Mouse (Mus musculus) limb, embryonic 12.5 days (tissue): ENCODE results near the gene Fbf1. TPM values are rescaled to one million over a fixed set of nuclear protein-coding genes. Genes with fewer than 3 reads are reported as not detected.
A peak's percentile ranks its signal among the peaks of the same experiment; 100 is the strongest.

Source experiments
- ATAC-seq: fragments of 200-750 bp; cut with Nextera tagmentation; 2 replicates; pipeline ENCODE4 v1.8.0; 2017; ENCODE audit warnings: low read depth, moderate TSS enrichment; ENCODE audit not compliant: insufficient number of reproducible peaks, insufficient read depth, low FRiP score, low TSS enrichment
- H3K27ac ChIP-seq: fragments of 300-500 bp; sonication (generic); 2 replicates; pipeline ENCODE4 v1.5.1; 2016; ENCODE audit warnings: mild to moderate bottlenecking, moderate library complexity
- H3K27me3 ChIP-seq: fragments of 300-500 bp; sonication (generic); 2 replicates; pipeline ENCODE4 v1.6.1; 2016; ENCODE audit warnings: mild to moderate bottlenecking, moderate library complexity
- H3K36me3 ChIP-seq: fragments of 300-500 bp; sonication (generic); 2 replicates; pipeline ENCODE4 v1.6.1; 2016; ENCODE audit warnings: mild to moderate bottlenecking, moderate library complexity
- H3K4me1 ChIP-seq: fragments of 300-500 bp; sonication (generic); replicated peaks from 2 replicates; pipeline ENCODE4 v1.6.1; 2016
- H3K4me2 ChIP-seq: fragments of 300-500 bp; sonication (generic); 2 replicates; pipeline ENCODE4 v1.6.1; 2016; ENCODE audit warnings: mild to moderate bottlenecking, moderate library complexity
- H3K4me3 ChIP-seq: fragments of 300-500 bp; sonication (generic); replicated peaks from 2 replicates; pipeline ENCODE4 v1.5.1; 2016; ENCODE audit warnings: mild to moderate bottlenecking
- H3K9ac ChIP-seq: fragments of 300-500 bp; sonication (generic); replicated peaks from 2 replicates; pipeline ENCODE4 v1.6.1; 2016; ENCODE audit warnings: mild to moderate bottlenecking, moderate library complexity
- H3K9me3 ChIP-seq: fragments of 300-500 bp; sonication (generic); 2 replicates; pipeline ENCODE4 v1.6.1; 2016; ENCODE audit warnings: mild to moderate bottlenecking, moderate library complexity
- WGBS: fragments of 180-500 bp; shearing (Covaris S2); methylation state at CpG from one replicate; pipeline ENCODE4 v1.1.7; 2016; 5-methylcytosine and 5-hydroxymethylcytosine counted together
- polyA plus RNA-seq: library from polyadenylated mRNA; unstranded; fragments of >200 nt; fragmentation: Nextera tagmentation; extraction: Ambion mirVana; gene quantifications from 2 replicates; pipeline ENCODE4 v1.2.1, GENCODE M21; 2016

The Fbf1 gene
- polyA plus RNA-seq, 1 experiment from 2014 or later = 54.0 TPM

GRCm38 (mm10) chr11:116149341-116149740, 18.6 kb downstream of the Fbf1 start:
- H3K27me3 ChIP-seq = no peaks in the 10 kb centered on the region
- H3K27ac ChIP-seq = no peak overlapping the region
- no peaks in the 10 kb centered on the region for H3K9me3 ChIP-seq
- H3K4me1 ChIP-seq = no peaks in the 10 kb centered on the region
- H3K4me3 ChIP-seq = no peak overlapping the region
- no peak overlapping the region for H3K4me2 ChIP-seq
- H3K9ac ChIP-seq = no peak overlapping the region
- peaks cover 100% of the 10 kb centered on the region for H3K36me3 ChIP-seq
- ATAC-seq = no peak
- WGBS = 79% methylated on average over 6 of the region's 6 CpGs

DNA sequence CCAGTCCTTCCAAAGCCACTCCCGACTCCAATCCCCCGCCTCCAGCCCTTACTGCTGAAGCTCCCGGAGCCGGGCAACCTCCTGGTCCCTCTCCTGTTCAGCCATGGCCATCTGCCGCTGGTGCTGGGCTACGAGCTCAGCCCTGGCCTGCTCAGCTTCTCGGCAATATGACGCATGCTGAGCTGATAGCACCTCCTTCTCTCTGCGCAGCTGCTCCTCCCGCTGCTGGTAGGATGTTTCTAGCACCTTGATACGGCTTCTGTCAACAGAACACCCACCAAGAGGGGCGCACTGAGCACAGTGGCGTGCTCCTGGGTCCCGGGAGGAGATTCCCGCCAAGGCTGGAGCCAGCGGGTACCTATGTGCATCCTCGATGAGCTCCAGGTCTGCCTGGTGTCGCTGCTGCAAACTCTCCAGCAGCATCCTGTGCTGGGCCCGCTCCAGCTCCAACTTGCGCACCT, 19.2 kb downstream of the Fbf1 start:
- Histone ChIP-seq H3K4me3 (no peak overlapping the region), H3K9ac (no peak overlapping the region), H3K4me2 (no peak overlapping the region), H3K4me1 (no peaks in the 10 kb centered on the region), H3K27me3 (no peaks in the 10 kb centered on the region), H3K9me3 (no peaks in the 10 kb centered on the region), H3K27ac (no peak overlapping the region), H3K36me3 (peaks cover 100% of the 10 kb centered on the region)
- WGBS = 54% methylated on average over 20 of the region's 20 CpGs
- ATAC-seq = no peak

DNA sequence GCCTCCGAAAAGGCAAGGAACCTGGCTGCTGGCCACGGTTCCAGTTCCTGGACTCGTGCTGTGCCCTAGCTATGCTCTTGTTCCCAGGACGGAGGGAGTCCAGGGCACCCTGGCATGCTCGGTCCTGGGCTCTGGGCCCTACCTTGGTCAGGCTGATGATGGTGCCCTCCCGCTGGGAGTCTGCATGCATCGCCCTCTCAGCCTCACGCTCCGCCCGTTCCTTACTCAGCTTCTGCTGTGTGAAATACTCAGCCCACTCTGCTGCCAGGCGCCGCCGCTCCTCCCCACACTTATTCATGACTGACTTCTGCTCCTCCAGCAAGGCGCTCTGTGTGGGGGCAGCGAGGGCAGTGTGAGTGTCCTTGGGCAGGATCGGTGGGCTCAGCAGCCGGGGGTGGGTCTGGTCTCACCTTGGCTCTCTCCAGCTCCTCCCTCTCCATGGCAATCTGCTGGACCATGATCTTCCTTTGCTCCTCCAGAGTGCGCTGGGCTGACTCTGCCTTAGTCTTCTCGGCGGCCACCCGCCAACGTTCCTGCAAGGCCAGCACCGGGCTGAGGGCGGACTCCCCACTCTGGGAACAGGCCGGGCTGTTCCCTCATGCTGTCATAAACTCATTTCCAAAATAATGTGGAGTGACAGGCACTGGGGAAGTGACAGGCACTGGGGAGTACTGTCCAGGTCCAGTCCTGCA, 21.5 kb downstream of the Fbf1 start:
- Histone ChIP-seq H3K9ac (no peak overlapping the region), H3K27me3 (no peaks in the 10 kb centered on the region), H3K27ac (no peak overlapping the region), H3K36me3 (peaks cover 100% of the 10 kb centered on the region), H3K4me3 (no peak overlapping the region), H3K9me3 (no peaks in the 10 kb centered on the region), H3K4me1 (no peaks in the 10 kb centered on the region), H3K4me2 (no peak overlapping the region)
- no peak for ATAC-seq
- 77% methylated on average over 25 of the region's 25 CpGs for WGBS

- Histone ChIP-seq H3K9ac (no peak overlapping the region), H3K36me3 (peaks cover 93% of the 10 kb centered on the region), H3K4me2 (no peak overlapping the region), H3K4me1 (no peaks in the 10 kb centered on the region), H3K9me3 (no peaks in the 10 kb centered on the region), H3K27ac (0 out of 2 replicates have a peak overlapping the region, but pooled peaks have one; percentile 4), H3K4me3 (no peak overlapping the region), H3K27me3 (no peaks in the 10 kb centered on the region)
- 63% methylated on average over 18 of the region's 18 CpGs for WGBS
- no peak for ATAC-seq
These were observed 22.3 kb downstream of the Fbf1 start for GRCm38 (mm10) chr11:116145481-116146293.

- H3K36me3 ChIP-seq = peaks cover 71% of the 10 kb centered on the region
- H3K9me3 ChIP-seq = no peaks in the 10 kb centered on the region
- no peaks in the 10 kb centered on the region for H3K27me3 ChIP-seq
- WGBS = 85% methylated on average over 3 of the region's 3 CpGs
- H3K4me1 ChIP-seq = no peaks in the 10 kb centered on the region; the same call in 1 of the 2 replicates
- no peak overlapping the region for H3K9ac ChIP-seq
- no peak overlapping the region for H3K27ac ChIP-seq
- no peak overlapping the region for H3K4me2 ChIP-seq
- H3K4me3 ChIP-seq = no peak overlapping the region
- no peak for ATAC-seq
These were observed 24.5 kb downstream of the Fbf1 start for GRCm38 (mm10) chr11:116143468-116143867.

DNA sequence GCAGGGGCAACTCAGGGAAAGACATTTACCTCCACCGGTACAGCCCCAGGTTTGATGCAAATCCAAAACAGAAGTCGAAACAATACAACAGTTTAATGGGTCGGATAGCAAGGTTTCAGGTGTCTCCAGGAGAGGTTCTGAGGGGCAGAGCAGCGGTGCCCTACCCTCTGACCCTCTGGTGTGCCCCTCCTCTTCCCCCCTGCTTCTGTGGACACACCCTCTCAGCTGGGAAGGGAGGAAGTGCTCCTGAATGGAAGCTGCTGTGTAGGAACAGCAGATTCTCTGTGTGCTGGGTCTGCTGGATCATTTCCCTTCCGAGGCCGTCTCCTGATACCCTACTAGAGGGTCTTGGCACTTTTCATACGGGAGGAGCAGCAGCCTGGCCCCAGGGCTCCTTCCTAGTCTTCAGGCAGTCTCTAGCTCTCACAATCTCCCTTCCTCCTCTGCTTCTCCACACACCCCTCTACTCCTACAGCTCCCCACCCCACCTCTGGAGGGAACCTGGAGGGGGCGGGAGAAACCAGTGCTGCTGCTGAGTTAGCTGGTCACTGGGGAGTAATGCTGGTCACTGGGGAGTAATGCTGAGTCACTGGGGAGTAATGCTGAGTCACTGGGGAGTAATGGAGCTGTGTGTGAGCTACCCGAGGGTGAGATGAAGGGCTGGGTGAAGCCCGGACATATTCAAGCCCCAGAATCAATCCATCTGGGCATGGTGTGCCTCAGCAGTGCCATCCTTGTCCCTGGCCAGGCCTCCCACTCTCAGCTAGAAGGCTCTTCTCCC, 25.6 kb downstream of the Fbf1 start:
- WGBS = 70% methylated on average over 10 of the region's 10 CpGs

GRCm38 (mm10) chr11:116138468-116139138, 29.4 kb downstream of the Fbf1 start, which contains the start of gene Mrpl38:
Mrpl38 (minus strand) TSS chr11:116138868.
- H3K36me3 ChIP-seq = peaks cover 49% of the 10 kb centered on the region
- peak within 1 kb of the TSS; percentile 83 for H3K9ac ChIP-seq
- no peaks in the 10 kb centered on the region for H3K9me3 ChIP-seq
- H3K4me3 ChIP-seq = peak within 1 kb of the TSS; percentile 92
- H3K27me3 ChIP-seq = no peaks in the 10 kb centered on the region
- H3K4me2 ChIP-seq = peak within 1 kb of the TSS; percentile 59
- peak; percentile 92 for ATAC-seq
- peak within 1 kb of the TSS; percentile 78 for H3K27ac ChIP-seq
- H3K4me1 ChIP-seq = peaks cover 15% of the 10 kb centered on the region
- under 1% methylated on average over 60 of the region's 60 CpGs for WGBS

More for the DNA sequence above, 25.6 kb downstream of the Fbf1 start:
- H3K4me2 ChIP-seq = no peak overlapping the region
- no peak overlapping the region for H3K27ac ChIP-seq
- no peaks in the 10 kb centered on the region for H3K27me3 ChIP-seq
- H3K9me3 ChIP-seq = no peaks in the 10 kb centered on the region
- H3K36me3 ChIP-seq = peaks cover 60% of the 10 kb centered on the region
- peaks cover 6% of the 10 kb centered on the region for H3K4me1 ChIP-seq
- H3K9ac ChIP-seq = no peak overlapping the region
- no peak for ATAC-seq
- H3K4me3 ChIP-seq = no peak overlapping the region

GRCm38 (mm10) chr11:116138096-116138467, 29.9 kb downstream of the Fbf1 start:
- H3K4me2 ChIP-seq = peak overlapping the region; percentile 59
- no peaks in the 10 kb centered on the region for H3K9me3 ChIP-seq
- H3K27me3 ChIP-seq = no peaks in the 10 kb centered on the region
- H3K36me3 ChIP-seq = peaks cover 48% of the 10 kb centered on the region
- under 1% methylated on average over 20 of the region's 20 CpGs for WGBS
- H3K27ac ChIP-seq = peak overlapping the region; percentile 78
- ATAC-seq = no peak
- H3K4me1 ChIP-seq = peaks cover 20% of the 10 kb centered on the region
- H3K4me3 ChIP-seq = peak overlapping the region; percentile 92
- H3K9ac ChIP-seq = peak overlapping the region; percentile 83

- 79% methylated on average over 10 of the region's 10 CpGs for WGBS
- Histone ChIP-seq H3K36me3 (peaks cover 47% of the 10 kb centered on the region), H3K4me1 (peaks cover 42% of the 10 kb centered on the region), H3K27ac (no peak overlapping the region), H3K4me3 (no peak overlapping the region), H3K9ac (no peak overlapping the region), H3K27me3 (no peaks in the 10 kb centered on the region; the same call in none of the 2 replicates), H3K4me2 (no peak overlapping the region), H3K9me3 (no peaks in the 10 kb centered on the region)
- no peak for ATAC-seq
These were observed 33.8 kb downstream of the Fbf1 start for GRCm38 (mm10) chr11:116134171-116134570.

- ATAC-seq = no peak
- Histone ChIP-seq H3K36me3 (peaks cover 48% of the 10 kb centered on the region), H3K27me3 (no peaks in the 10 kb centered on the region; the same call in none of the 2 replicates), H3K4me2 (no peak overlapping the region), H3K9ac (no peak overlapping the region), H3K27ac (peak overlapping the region; percentile 12; the same call in 1 of the 2 replicates), H3K9me3 (no peaks in the 10 kb centered on the region), H3K4me1 (peaks cover 42% of the 10 kb centered on the region), H3K4me3 (no peak overlapping the region)
- 54% methylated on average over 5 of the region's 5 CpGs for WGBS
These were observed 34.5 kb downstream of the Fbf1 start for GRCm38 (mm10) chr11:116133497-116133896.
